Mouse (Mus musculus): ENCODE measurements around the gene Atat1.
A peak's percentile ranks its signal among the peaks of the same experiment; 100 is the strongest.

The Atat1 gene

DNA sequence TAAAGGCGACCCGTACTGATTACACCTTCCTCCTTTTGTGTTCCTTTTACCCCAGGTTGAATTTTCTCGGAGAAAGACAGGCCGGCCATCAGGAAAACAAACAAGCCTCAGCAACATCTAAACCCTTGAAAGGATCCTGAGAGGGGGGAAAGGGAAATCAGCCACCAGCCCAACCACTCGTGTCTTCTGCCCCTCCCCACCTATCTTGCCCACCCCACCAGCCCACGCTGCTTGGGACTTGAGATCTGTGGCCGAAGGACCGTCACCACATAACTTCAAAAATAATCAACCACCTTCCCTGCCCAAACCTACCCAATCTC, 7.2 kb upstream of the Atat1 start:
- DNase-seq = peak; percentile 50

DNA sequence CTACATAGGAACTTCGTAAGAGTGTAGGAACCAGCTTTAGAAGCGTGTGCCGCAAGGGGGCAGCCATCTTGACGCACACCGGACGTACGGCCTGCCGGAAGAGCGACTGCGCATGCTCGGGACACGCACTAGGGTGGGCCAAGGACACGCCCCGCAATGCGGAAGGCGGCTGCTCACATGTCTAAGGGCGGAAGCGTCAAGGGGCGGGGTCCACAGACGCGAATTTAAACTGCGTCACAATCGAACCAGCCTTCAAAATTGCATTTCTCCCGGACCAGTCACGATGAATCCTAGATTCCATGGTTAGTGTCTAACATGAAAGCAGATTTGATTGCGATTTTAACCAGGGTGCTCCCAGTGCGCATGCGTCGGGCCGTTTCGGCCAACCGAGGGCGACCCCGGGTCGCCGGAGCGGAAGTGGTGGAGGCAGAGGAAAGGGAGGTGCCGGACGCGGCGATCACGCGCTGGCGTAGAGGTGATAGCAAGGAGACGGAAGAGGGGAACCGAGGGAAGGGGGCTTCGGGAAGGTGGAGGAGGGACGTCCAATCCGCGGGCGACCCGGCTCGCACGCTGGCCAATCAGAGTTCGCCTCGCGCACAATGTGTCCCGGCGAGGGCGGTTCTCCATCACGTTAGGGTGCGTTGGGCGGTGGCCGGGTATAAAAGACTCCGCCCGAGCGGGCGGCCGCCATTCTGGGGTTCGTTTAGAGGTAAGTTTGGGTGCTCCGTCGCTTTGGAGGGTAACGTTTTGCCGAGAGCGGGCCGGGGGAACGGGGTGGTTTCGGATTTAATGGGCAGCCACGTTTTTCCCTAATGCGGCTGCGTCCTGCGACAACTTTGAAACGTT, 6.6 kb upstream of the Atat1 start, which contains the start of the genes Mrps18b and Ppp1r10:
Gene Mrps18b (minus strand): TSS at position 93 of the 846 bp plus-strand sequence.
Gene Ppp1r10 (plus strand): TSS at position 138 of the 846 bp plus-strand sequence.
- peak; percentile 99 for DNase-seq

DNA sequence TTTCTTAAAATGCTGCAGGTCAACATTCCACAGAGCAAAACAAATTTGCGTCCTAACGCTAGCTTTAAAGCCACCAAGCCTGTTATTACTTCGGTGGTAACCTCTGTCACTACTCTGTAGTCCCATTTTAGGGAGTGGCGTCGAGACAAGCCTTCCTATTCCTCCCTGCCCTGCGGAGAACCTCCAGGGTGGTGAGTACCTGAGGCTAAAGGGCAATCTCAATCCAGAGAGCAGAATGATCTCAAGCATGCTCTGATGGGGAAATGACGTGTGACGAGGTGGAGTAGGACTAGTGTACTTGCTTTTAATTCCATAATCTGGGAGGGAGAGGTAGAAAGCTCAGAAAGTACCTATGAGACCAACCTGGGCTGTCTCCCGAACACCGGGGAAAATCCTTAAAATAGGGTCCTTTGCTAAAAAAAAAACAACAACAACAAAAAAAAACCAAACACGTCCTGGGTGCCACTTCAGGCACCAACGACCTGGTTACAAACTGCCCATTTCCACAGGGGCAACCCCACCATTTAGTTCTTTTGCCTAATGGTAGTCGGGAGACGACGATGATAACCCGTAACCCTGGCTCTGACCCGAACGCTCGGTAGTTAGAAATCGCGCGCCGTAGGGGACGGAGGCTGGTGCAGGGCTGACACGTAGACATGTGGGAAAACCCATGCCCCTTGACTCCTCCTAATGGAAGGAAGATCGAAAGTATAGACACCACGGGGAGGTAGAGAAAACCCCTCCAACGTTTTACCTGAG, 5.8 kb upstream of the Atat1 start:
- no peak for DNase-seq

DNA sequence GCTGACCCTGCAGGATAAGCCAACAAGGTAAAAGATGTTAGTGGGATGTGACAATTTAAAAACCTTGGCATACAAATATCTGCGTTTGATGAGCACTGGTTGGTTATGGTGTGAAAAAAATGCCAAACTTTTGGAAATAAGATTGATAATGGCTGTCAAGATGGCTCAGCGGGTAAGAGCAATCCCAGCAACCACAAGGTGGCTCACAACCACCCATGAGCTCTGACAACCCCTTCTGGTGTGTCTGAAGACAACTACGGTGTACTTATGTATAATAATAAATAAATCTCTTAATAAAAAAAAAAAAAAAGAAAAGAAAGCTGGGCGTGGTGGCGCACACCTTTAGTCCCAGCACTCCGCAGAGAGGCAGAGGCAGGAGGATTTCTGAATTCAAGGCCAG, 5.1 kb upstream of the Atat1 start:
- no peak for DNase-seq

GRCm38 (mm10) chr17:35909186-35909918, 523 bp downstream of the Atat1 start:
- no peak for DNase-seq

DNA sequence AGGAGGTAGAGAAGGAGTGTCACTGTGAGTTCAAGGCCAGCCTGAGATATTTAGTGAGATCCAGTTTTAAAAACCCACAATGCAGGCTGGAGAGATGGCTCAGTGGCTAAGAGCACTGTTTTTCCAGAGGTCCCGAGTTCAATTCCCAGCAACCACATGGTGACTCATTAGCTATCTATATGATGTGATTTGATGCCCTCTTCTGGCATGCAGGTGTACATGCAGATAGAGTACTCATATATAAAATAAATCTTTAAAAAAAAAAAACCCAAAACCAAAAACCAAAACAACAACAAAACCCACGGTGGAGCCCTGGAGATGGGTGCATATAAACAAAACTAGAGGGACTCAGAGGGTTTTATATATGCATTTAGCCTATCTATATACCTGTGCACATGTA, 2.3 kb downstream of the Atat1 start:
- no peak for DNase-seq

DNA sequence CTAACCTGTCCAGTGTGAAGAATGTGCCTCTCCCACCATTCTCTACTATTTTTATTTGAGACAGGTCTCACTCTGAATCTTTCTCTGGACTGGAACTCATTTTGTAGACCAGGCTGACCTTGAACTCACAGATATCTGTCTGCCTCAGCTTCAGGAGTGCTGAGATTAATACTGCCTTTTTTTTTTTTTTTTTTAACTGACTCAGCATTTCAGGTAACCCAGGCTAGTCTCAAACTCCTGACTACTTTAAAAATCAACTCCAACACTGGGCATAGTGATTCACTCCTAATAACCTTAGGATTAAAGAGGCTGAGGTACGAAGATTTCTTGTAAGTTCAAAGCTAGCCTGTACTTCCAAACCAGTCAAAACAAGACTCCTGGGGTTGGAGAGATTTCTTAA, 4.3 kb downstream of the Atat1 start:
- DNase-seq = no peak

DNA sequence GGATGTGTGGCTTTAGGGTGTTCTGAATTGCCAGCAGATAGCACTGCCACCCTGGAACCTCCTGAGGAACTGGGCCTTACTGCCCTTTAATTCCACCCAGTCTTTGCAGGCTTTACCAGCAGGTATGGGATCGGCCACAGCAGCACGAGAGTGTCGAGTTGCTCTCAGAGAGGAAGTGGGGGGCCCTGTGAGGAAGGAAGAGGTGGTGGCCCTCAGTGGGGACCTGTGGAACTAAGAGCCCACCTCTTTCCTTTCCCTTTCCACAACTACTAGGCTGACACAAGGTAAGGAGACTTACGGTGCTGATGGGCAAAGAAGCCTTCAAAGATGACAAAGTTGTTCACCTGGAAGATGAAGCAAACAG, 5.9 kb downstream of the Atat1 start:
- DNase-seq = no peak

DNA sequence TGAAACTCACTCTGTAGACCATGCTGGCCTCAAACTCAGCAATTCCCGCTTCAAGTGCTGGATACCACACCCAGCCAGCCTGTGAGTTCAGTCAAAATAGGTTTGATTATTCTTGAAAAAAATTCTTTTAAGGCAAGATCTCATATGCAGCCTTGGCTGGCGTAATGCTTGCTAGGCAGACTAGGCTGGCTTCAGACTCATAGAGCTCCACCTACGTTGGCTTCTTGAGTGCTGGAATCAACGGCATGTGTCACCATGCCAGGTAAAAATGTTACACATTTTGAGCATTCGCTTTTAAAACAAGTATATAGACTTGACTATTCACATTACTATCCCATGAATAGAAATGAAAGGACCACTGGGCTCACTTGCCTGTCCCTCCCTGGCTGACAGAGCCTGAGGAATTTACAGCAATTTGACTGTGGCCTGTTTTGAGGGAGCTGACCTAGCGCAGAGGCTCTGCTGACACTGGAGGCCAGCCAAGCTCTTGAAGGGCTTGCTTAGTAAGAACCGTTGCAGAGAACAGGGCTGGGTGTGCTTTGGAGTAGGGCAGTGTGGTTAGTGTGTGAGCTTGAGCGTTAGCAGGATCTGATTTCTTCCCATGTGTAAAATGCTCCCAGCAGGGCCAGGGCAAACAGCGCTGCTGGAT, 6.4 kb downstream of the Atat1 start:
- peak; percentile 80 for DNase-seq

DNA sequence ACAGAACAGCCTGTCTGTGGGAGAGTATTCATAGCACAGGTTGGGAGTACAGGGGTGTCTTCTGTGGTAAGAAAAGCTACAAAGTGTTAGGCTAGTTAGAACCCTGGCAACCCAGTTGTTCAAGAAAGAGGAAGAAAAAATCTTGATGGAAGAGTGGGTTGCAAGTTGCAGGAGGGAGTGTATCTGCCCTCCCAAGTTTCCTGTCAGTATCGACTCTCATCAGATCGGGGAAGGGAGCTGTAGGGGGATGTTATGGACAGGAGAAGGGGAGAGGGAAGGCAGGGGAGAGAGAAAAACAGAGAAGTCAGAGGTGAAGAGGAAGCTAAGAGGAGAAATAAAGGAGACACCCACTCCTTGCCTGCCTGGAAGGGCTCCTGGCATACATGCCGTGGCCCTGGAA, 9.2 kb downstream of the Atat1 start:
- DNase-seq = no peak

DNA sequence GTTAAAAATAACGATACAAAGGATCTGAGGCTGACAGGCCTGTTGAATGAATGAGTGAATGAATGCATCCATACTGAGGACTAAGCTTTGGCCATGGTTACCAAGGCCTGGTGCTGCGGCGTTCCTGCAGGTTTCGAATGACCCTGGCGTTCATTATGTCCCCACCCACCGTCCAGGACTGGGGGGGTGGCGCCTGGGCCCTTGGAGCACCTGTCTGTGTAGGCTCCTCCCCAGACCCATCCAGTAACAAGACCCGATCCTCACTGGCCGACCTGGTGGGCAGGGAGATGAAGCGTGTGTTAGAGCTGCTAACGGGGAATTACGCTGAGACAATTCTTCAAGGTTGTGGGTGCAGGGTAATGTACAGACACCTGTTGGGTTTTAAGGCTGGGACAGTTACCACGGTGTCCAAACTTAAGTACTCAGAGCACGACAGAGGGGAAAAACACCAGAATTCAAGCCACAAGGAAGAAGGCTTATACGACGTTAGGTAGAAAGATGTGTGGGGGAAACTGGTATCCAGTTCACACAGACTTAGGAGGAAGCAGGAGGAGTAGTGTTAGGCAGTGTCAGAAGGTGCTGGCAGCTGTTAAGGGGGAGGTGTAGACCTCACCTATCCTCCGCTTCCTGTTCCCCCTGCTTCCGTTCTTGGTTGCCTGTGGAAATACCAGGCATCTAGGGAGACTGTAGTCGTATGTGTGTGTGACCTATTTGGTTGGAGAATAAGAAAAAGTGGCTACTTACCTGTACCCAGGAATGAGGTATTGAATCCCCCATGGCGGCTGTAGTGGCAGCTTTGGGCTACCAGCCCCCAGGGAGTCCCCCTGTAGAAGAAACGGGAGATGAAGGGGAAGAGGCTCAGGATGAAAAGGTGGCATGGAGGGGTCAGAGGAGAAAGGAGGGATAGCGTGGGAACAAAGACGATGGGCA, 12.0 kb downstream of the Atat1 start:
- DNase-seq = no peak

- peak; percentile 92 for DNase-seq
Measured at GRCm38 (mm10) chr17:35896781-35897643, 12.9 kb downstream of the Atat1 start, which contains the start of gene 2310061I04Rik. Gene 2310061I04Rik, minus strand, starts transcription at chr17:35897431.

- no peak for DNase-seq
Measured at GRCm38 (mm10) chr17:35887725-35888124, 22.1 kb downstream of the Atat1 start.

GRCm38 (mm10) chr17:35883777-35884176, 26.1 kb downstream of the Atat1 start:
- DNase-seq = no peak

DNA sequence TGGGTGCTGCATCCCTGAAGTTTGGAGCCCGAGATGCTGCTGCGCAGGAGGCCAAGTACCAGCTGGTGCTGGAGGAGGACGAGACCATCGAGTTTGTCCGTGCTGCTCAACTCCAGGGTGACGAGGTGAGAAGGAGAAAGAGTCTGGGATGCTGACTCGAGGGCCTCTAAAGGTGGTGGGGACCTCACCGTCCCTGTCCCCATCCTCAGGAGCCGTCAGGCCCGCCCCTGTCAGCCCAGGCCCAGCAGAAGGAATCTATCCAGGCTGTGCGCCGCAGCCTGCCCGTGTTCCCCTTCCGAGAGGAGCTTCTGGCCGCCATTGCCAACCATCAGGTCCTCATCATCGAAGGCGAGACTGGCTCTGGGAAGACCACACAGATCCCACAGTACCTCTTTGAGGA, 27.0 kb downstream of the Atat1 start:
- DNase-seq = no peak

DNA sequence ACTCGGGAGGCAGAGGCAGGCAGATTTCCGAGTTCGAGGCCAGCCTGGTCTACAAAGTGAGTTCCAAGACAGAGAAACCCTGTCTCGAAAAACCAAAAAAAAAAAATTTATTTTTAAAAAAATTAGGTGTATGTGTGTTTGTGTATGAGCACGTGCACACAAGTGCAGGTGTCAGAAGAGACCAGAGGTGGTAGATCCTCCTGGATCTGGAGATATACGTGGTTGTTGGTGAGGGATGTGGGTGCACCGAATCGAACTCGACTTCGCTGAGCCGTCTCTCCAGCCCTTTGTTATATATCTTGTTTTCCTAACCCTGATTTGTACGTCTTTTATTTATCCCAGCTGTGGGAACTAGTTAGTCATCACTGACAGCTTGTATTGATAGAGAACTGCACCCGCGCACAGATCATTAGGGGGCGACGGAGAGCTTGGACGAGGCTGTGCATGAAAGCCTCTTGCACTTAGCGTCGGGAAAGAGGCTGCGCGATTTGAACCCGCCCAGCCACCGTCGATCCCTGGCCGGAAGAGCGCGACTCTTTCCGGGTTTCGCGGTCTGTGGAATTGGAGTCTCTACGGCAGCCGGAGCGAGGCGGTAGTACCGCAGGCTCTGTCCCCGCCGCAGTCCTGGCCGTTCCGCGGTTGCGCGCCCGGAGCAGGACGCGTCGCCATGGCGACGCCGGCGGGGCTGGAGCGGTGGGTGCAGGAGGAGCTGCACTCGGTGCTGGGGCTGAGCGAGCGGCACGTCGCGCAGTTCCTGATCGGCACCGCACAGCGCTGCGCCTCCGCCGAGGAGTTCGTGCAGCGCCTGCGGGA, 30.4 kb downstream of the Atat1 start, which contains the start of gene Dhx16:
Gene Dhx16 (plus strand): TSS at position 575 of the 813 bp plus-strand sequence.
- peak; percentile 98 for DNase-seq

GRCm38 (mm10) chr17:35874721-35875120, 35.2 kb downstream of the Atat1 start:
- peak; percentile 15 for DNase-seq

- DNase-seq = peak; percentile 93
Measured at GRCm38 (mm10) chr17:35873774-35874519, 35.9 kb downstream of the Atat1 start.

Data from lung, postnatal 10 days (tissue).